Mouse (Mus musculus): Measurements from ENCODE around the gene Vmn1r180. TPM values are rescaled to one million over a fixed set of nuclear protein-coding genes. Genes with fewer than 3 reads are reported as not detected.

The Vmn1r180 gene
- not detected for total RNA-seq (2023)

DNA sequence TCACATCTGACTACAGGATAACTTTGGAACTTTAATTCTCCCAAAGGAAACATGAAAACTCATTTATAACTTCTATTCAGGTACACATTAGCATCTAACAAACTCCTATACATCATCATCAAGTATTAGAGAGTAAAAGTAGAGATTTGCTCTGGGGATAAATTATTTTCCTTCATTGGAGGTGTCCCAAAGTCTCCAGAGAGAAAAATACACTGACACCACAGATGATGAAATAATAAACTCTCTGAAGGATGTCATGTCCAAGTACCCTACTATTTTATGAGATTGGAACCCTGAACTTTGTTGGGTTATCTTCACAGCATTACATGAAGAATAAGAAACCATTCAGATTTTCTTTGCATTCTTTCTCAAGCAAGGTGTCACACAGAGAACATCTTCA lies at the start of gene Vmn1r180:
Gene Vmn1r180 (plus strand): TSS at position 301 of the 400 bp plus-strand sequence.

DNA sequence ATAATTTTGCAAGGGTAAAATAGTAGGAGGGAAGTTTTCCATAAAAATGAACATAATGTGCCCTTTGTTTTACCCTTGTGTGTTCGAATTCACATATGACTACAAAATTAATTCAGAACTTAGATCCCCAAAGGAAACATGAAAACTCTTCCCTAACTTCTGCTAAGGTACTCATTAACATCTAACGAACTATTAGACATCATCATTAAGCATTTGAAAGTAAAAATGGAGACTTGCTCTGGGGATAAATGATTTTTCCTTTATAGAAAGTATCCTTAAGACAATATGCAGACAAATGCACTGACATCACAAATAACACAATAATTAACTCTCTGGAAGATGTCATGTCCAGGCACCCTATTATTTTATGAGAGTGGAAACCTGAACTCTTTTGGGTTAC lies 23.8 kb upstream of the Vmn1r180 start, which contains the start of gene Vmn1r179:
Gene Vmn1r179 (plus strand): TSS at position 301 of the 400 bp plus-strand sequence.

DNA sequence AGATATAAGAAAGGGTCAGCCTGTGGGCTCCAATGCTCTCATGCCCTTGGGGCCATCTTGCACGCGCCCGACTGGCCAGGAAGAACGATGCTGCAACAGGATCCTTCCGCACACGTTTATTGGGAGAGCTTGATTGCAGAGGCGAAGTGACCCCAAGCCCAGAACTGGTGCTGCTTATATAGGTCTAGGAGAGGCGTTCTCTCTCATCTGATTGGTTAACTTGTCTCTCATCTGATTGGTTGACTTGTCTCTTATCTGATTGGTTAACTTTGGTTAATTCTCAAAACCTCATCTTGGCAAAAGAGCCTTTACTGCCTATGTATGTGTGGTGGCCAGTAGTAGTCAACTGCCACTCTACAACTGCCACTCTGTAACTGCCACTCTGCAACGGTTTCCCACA lies 23.9 kb downstream of the Vmn1r180 start, which contains the start of gene Vmn1r181:
Gene Vmn1r181 (plus strand): TSS at position 301 of the 400 bp plus-strand sequence.

DNA sequence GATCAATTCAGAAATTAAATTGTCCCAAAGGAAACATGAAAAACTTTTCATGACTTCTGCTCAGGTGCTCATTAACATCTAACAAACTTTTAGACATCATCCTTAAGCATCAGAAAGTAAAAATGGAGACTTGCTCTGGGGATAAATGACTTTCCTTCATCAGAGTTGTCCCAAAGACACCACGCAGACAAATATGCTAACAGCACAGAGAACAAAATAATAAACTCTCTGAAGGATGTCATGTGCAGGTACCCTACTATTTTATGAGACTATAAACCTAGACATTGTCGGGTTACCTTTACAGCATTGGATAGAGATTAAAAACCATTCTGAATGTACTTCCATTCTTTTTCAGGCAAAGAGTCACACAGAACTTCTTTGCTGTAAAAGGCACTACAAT lies 51.0 kb downstream of the Vmn1r180 start, which contains the start of gene V1rd19:
Gene V1rd19 (plus strand): TSS at position 301 of the 400 bp plus-strand sequence.

Other genes starting within 250 kb of the Vmn1r180 start
- gene Vmn1r173, start 249.9 kb upstream of the Vmn1r180 start, total RNA-seq (2023), result not detected
- gene Vmn1r174, start 198.4 kb upstream of the Vmn1r180 start, total RNA-seq (2023), result not detected
- gene Vmn1r175, start 140.0 kb upstream of the Vmn1r180 start, total RNA-seq (2023), result not detected
- gene Vmn1r176, start 113.3 kb upstream of the Vmn1r180 start, total RNA-seq (2023), result not detected
- not detected for gene Vmn1r177, start 84.2 kb upstream of the Vmn1r180 start, total RNA-seq (2023)
- gene Vmn1r178, start 58.6 kb upstream of the Vmn1r180 start, total RNA-seq (2023), result not detected
- not detected for gene Vmn1r179, start 23.7 kb upstream of the Vmn1r180 start, total RNA-seq (2023)
- not detected for gene Vmn1r181, start 24.0 kb downstream of the Vmn1r180 start, total RNA-seq (2023)
- not detected for gene V1rd19, start 51.1 kb downstream of the Vmn1r180 start, total RNA-seq (2023)
- gene Vmn1r183, start 102.6 kb downstream of the Vmn1r180 start, total RNA-seq (2023), result not detected
- 33.2 TPM for gene Zfp180, start 131.3 kb downstream of the Vmn1r180 start, total RNA-seq (2023)
- gene Zfp112, start 161.7 kb downstream of the Vmn1r180 start, total RNA-seq (2023), result 4.4 TPM
- gene Zfp235, start 183.5 kb downstream of the Vmn1r180 start, total RNA-seq (2023), result 5.7 TPM
- 0.55 TPM for gene Zfp114, start 224.4 kb downstream of the Vmn1r180 start, total RNA-seq (2023)

All from CD8-positive naive resting alpha-beta T cell, adult 57 days (primary cell).